Mouse (Mus musculus): Measurements from ENCODE around the gene Cd302.

GRCm38 (mm10) chr2:60234506-60234905, 49.8 kb downstream of the Cd302 start:
- TF ChIP-seq GATA1 (IDR thresholded peaks at IDR 0.05; ENCODE audit: borderline replicate concordance, low read length) (no peak), FLI1 (IDR thresholded peaks at IDR 0.05; ENCODE audit: low read length) (no peak)
